Mouse (Mus musculus): ENCODE measurements around the gene Plxnd1.

Gene Plxnd1

DNA sequence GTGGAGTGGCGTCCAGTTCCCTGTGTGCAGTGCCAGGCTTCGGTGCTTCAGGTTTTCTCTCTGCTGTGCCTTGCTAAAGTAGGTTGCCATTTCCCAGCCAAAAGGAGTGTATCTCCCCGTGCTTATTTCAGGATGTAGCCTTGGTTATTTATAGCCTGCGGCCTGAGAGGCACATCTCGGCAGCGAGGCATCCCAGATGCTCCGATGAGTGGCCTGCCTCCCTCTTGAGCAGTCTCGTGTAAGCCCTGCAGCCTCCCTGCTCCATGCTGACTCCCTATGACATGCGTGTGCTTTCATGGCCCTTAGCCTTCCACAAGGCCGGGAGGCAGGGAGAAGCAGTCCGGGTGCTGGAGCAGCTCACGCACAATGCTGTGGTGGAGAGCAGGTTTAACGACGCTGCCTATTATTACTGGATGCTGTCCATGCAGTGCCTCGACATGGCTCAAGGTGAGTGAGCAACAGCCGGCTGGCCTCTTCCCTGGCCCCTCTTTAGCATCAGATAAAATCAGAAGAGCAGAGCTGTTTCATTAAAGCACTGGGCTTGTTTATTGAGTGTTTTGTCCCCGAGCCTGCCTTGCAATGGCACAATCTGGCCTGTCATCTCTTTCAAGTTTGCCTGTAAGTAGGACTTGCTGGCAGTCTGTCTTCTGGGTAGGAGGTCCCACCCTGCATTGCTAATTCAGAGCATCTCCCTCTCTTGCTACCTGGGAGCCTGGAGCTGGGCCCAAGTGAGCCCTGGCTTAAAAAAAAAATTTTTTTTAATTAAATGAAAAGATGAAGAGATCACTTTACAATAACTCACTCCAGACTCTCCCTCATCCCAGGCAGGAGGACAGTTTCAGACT is 79.0 kb downstream of the Plxnd1 start:
- DNase-seq: no peak

DNA sequence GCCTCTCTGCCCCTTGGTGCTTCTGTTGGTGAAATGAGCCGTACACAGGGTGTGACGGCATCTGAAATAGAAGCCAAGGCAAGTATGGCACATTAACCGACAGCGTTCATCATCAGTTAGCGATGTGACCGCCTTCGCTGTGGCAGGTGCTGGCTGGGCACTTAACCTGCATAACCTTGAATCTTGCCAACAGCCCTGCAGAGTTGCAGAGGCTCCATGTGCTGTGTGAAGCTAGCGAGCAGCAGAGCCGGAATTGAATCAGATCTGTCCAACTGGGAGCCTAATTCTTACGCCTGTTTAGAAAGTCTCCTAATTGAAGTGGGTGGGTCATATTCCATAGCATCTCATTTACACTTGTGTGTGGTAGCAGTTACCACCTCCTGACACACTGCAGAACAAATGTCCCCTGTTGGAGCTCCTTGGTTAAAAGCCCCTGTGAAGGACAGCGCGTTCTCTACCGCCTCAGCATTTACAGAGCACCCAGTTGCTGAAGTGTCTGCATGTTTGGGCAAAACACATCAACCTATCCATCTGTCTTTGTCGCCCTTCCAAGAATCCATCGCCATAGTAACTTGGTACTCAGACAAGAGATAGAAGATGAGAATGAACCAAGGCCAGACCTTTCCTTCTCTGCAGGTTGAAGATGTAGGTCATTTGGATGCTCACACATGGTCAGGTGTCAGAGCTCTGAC is 80.1 kb downstream of the Plxnd1 start:
- DNase-seq: no peak

DNA sequence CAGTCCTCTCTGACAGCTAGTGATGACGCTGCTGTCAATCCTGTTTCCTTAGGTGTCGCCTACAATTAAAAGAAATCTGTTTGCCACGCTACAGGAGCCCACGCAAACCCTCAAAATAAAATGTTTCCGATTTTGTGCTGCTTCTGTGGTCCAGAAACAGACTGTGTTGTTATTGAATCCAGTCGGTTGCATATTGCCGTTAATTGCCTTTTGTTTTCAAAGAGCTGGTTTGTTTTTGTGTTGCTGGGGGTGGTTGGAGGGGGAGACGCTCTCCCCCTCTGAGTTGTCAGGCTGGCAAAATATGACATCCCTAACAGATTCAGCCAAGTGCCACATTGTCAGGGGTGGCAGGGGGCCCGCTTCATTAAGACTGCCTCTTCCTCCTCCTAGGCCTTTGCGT is 81.3 kb downstream of the Plxnd1 start:
- DNase-seq: no peak

DNA sequence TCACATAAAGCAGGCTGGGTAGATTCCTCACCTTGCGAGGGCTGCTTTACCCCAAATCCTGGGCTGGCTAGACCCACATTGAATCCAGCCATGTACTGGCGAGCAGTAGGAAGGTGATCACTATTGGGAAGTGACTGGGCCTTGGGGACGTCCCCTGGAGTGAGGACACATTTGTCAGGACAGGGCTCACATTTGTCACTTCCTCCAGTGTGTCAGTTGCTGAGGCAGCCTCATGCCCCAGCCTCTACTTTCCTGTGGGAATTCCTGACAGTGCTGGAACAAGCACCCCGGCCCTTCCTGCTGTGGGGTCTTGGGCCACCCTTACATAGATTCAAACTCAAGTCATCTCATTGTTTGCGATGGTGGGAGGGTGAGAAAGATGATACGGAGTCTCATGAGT is 83.0 kb downstream of the Plxnd1 start:
- DNase-seq: no peak

DNA sequence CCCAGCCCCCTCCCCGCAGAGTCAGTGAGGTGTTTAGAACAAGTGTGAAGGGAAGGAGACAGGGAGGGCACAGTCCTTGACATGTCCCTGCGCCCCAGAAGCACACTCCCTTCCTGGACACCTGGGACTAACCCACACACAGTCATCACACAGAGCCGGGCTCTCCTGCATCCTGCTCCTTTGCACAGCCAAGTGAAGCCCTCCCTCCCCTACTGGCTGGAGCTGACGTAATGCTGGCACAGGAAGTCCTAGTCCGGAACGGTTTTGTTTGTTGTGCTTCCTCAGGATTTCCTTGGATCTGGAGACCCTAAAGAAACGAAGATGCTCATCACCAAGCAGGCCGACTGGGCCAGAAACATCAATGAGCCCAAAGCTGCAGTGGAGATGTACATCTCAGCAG is 84.9 kb downstream of the Plxnd1 start:
- peak; percentile 84 for DNase-seq

DNA sequence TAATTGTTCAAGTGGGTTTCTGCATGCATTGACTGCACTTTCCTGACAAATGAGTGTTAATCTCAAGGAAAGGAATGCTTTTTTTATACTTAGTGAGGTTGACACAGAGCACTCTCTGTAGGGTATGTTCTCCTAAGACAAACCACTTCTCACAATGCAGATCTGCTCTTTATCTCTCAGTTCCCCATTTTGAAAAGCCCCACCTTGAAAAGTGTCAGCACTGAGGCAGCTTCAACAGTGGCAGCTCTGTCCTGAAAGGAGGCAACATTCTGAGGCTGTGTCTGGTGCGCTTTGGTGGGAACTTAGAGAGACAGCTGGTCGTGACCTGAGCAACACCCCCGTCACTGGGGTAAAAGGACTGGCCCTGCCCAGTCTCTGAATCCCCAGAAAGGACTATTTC is 85.8 kb downstream of the Plxnd1 start:
- no peak for DNase-seq

DNA sequence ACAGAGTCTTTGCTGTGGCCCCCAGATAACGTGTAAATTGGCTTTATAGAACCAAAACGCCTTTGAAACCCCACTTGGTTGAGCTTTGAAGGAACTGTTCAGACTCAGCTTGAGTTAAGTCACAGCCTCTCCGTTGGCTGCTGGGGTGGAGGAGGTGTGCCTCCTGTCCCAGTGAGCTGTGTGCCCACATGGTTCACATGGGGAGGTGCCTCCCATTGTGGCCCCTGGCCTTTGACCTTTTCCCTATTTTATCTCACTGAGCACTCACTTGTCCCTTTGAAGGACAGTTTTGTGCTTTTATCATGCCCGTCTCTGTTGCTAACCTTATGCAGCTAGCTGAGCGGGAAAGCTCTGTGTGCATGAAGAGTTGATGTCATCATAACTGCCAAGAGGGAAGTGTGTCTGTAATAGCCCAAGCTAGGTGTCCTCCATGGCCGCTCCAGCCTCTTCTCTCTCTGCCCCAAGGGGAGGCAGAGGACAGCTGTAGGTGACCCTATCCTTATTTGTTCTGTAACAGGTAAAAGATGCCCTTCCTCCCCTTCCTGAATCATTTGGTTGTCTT is 86.3 kb downstream of the Plxnd1 start:
- DNase-seq: no peak

DNA sequence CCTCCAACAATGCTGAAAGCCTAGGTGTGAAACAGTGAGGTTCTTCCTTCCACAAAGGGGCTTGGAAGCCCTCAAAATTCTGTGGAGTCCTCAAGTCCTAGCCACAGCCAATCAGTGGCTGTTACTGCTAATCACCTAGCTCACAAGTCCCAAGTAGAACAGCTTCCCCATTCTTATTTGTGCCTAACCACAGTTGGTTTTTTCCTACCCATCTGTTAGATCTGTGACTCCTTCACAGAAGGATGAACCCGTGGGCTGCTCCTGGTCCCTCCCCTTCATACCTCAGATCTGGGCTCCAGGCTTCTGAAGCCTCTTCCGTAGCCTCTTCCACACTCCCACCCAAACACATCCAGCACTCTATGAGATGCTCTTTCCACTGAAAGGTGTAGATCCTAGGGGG is 87.9 kb downstream of the Plxnd1 start:
- no peak for DNase-seq

DNA sequence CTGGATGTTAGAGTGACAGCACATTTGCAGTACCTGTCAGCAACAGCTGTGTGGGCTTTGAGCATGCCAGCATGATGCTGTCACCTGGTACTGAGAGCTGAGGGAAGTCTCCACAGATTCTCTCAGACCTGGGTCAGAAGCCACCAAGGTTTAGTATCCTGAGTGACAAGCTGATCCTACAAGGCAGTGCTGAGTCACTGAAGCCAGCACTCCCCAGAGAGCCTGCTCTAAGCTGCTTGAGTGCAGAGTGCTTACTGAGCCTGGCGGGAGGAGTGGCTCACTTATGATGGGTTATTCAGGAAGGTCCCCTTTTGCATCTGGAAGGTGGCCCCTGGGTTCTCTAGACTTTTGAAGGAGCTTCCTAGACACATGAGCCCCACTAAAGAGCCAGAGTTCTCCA is 88.3 kb downstream of the Plxnd1 start:
- no peak for DNase-seq

DNA sequence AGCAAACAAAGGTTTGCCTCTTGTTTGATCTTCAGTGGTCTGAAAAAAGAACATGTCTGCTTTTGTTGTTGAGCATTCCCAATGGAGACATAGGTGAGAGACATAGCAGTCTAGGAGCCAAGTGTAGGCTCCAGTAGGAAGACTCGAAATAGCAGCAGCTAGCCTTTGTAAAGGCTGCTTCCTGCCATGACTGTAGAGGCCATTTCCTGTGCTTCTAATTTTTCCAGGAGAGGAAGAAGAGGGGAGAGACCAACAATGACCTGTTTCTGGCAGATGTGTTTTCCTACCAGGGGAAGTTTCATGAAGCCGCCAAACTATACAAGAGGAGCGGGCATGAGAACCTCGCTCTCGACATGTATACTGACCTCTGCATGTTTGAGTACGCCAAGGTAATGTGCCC is 89.2 kb downstream of the Plxnd1 start:
- no peak for DNase-seq

Measured in kidney, postnatal 10 days (tissue).